Mouse (Mus musculus): ENCODE measurements around the gene Atp5h.

Atp5h gene

GRCm38 (mm10) chr11:115435596-115436337 lies 16.0 kb upstream of the Atp5h start:
- peak; percentile 41 for DNase-seq

- DNase-seq, result no peak
Measured at GRCm38 (mm10) chr11:115433342-115433741, 13.6 kb upstream of the Atp5h start.

GRCm38 (mm10) chr11:115432814-115433213 lies 13.1 kb upstream of the Atp5h start:
- no peak for DNase-seq

GRCm38 (mm10) chr11:115430561-115430960 lies 10.8 kb upstream of the Atp5h start:
- no peak for DNase-seq

- no peak for DNase-seq
Measured at GRCm38 (mm10) chr11:115429307-115429706, 9.5 kb upstream of the Atp5h start.

GRCm38 (mm10) chr11:115427482-115428331 lies 7.9 kb upstream of the Atp5h start:
- DNase-seq, result peak; percentile 68

GRCm38 (mm10) chr11:115425671-115426070 lies 5.9 kb upstream of the Atp5h start:
- no peak for DNase-seq

- no peak for DNase-seq
Measured at GRCm38 (mm10) chr11:115424666-115425065, 4.9 kb upstream of the Atp5h start.

- no peak for DNase-seq
Measured at GRCm38 (mm10) chr11:115423091-115423490, 3.3 kb upstream of the Atp5h start.

GRCm38 (mm10) chr11:115421972-115422371 lies 2.2 kb upstream of the Atp5h start:
- DNase-seq, result no peak

- DNase-seq, result no peak
Measured at GRCm38 (mm10) chr11:115421328-115421727, 1.6 kb upstream of the Atp5h start.

- peak; percentile 42 for DNase-seq
Measured at GRCm38 (mm10) chr11:115420336-115421190, 801 bp upstream of the Atp5h start.

GRCm38 (mm10) chr11:115409556-115409955 lies 10.2 kb downstream of the Atp5h start:
- no peak for DNase-seq

GRCm38 (mm10) chr11:115408266-115408920 lies 11.4 kb downstream of the Atp5h start:
- no peak for DNase-seq

- no peak for DNase-seq
Measured at GRCm38 (mm10) chr11:115406858-115407401, 12.8 kb downstream of the Atp5h start.

- DNase-seq, result no peak
Measured at GRCm38 (mm10) chr11:115405723-115406122, 14.0 kb downstream of the Atp5h start.

GRCm38 (mm10) chr11:115403338-115404124 lies 16.2 kb downstream of the Atp5h start, which contains the start of gene Mrpl58:
Mrpl58 (plus strand) TSS chr11:115403752.
- peak; percentile 91 for DNase-seq

GRCm38 (mm10) chr11:115400630-115401391 lies 19.0 kb downstream of the Atp5h start:
- peak; percentile 65 for DNase-seq

GRCm38 (mm10) chr11:115400126-115400525 lies 19.6 kb downstream of the Atp5h start:
- DNase-seq, result no peak

- no peak for DNase-seq
Measured at GRCm38 (mm10) chr11:115398085-115398484, 21.7 kb downstream of the Atp5h start.

Data from right cerebral cortex, postnatal 25 days (tissue).